Mouse (Mus musculus) mouse trophoblast stem cell (cell line): ENCODE measurements around the gene Snx32.

Experiments
- in situ Hi-C, 2 experiments: fragments of 300-500 bp; cut with MseI, MboI; formaldehyde crosslinking; loops; 2 replicates in 1 of 2; 3 replicates in 1 of 2; pipeline ENCODE4 v1.15.1; 2025

Gene Snx32

GRCm38 (mm10) chr19:5483386-5484359, 26.7 kb downstream of the Snx32 start:
- in situ Hi-C loops: no loop called here

- in situ Hi-C loops: no loop called here
These were observed 28.9 kb downstream of the Snx32 start for GRCm38 (mm10) chr19:5481398-5481797.

- in situ Hi-C loops: no loop called here
These were observed 30.3 kb downstream of the Snx32 start for GRCm38 (mm10) chr19:5480016-5480415.

GRCm38 (mm10) chr19:5477668-5478300, 32.6 kb downstream of the Snx32 start:
- in situ Hi-C loops: no loop called here

GRCm38 (mm10) chr19:5477004-5477667, 33.2 kb downstream of the Snx32 start:
- in situ Hi-C loops: no loop called here

- in situ Hi-C loops: no loop called here
These were observed 35.1 kb downstream of the Snx32 start for GRCm38 (mm10) chr19:5475069-5475714.

GRCm38 (mm10) chr19:5474281-5475068, 35.9 kb downstream of the Snx32 start:
- in situ Hi-C loops: no loop called here

- in situ Hi-C loops: no loop called here
These were observed 36.6 kb downstream of the Snx32 start, which contains the start of gene Efemp2 for GRCm38 (mm10) chr19:5473720-5474119. TSS of gene Efemp2 (plus strand) at chr19:5473954.

GRCm38 (mm10) chr19:5472857-5473256, 37.5 kb downstream of the Snx32 start:
- in situ Hi-C loops: no loop called here

- in situ Hi-C loops: no loop called here
These were observed 38.5 kb downstream of the Snx32 start for GRCm38 (mm10) chr19:5471846-5472245.

- in situ Hi-C loops: no loop called here
These were observed 42.0 kb downstream of the Snx32 start, which contains the start of gene Ctsw for GRCm38 (mm10) chr19:5468374-5468773. TSS of gene Ctsw (minus strand) at chr19:5468507.

GRCm38 (mm10) chr19:5466916-5467500, 43.3 kb downstream of the Snx32 start:
- in situ Hi-C loops: no loop called here

- in situ Hi-C loops: no loop called here
These were observed 45.3 kb downstream of the Snx32 start for GRCm38 (mm10) chr19:5465037-5465436.

- in situ Hi-C loops: no loop called here
These were observed 46.4 kb downstream of the Snx32 start for GRCm38 (mm10) chr19:5463791-5464562.

- in situ Hi-C loops: no loop called here
These were observed 47.1 kb downstream of the Snx32 start for GRCm38 (mm10) chr19:5463212-5463611.

GRCm38 (mm10) chr19:5461411-5461810, 48.9 kb downstream of the Snx32 start:
- in situ Hi-C loops: no loop called here

- in situ Hi-C loops: no loop called here
These were observed 49.9 kb downstream of the Snx32 start, which contains the start of gene Fibp for GRCm38 (mm10) chr19:5460465-5460911. TSS of gene Fibp (plus strand) at chr19:5460615.

GRCm38 (mm10) chr19:5459896-5460295, 50.4 kb downstream of the Snx32 start:
- in situ Hi-C loops: no loop called here

GRCm38 (mm10) chr19:5459019-5459418, 51.3 kb downstream of the Snx32 start:
- in situ Hi-C loops: no loop called here
